Mouse (Mus musculus) effector memory CD4-positive, alpha-beta T cell, adult 7 months (primary cell): ENCODE data around the gene Prelid1. TPM values are rescaled to one million over a fixed set of nuclear protein-coding genes. Genes with fewer than 3 reads are reported as not detected.

Experiments
- polyA plus RNA-seq: library from polyadenylated mRNA; unstranded; fragments of 100-300 nt; shearing (Covaris generic); gene quantifications from one replicate; pipeline ENCODE4 v1.2.1, GENCODE M21; 2017

Prelid1 gene
- 261 TPM for polyA plus RNA-seq

GRCm38 (mm10) chr13:55319931-55320533, at the start of gene Prelid1:
Gene Prelid1, plus strand, starts transcription at chr13:55320500.

GRCm38 (mm10) chr13:55321434-55322129, 1.3 kb downstream of the Prelid1 start, which contains the start of gene Rab24:
Gene Rab24, minus strand, starts transcription at chr13:55321946.

DNA sequence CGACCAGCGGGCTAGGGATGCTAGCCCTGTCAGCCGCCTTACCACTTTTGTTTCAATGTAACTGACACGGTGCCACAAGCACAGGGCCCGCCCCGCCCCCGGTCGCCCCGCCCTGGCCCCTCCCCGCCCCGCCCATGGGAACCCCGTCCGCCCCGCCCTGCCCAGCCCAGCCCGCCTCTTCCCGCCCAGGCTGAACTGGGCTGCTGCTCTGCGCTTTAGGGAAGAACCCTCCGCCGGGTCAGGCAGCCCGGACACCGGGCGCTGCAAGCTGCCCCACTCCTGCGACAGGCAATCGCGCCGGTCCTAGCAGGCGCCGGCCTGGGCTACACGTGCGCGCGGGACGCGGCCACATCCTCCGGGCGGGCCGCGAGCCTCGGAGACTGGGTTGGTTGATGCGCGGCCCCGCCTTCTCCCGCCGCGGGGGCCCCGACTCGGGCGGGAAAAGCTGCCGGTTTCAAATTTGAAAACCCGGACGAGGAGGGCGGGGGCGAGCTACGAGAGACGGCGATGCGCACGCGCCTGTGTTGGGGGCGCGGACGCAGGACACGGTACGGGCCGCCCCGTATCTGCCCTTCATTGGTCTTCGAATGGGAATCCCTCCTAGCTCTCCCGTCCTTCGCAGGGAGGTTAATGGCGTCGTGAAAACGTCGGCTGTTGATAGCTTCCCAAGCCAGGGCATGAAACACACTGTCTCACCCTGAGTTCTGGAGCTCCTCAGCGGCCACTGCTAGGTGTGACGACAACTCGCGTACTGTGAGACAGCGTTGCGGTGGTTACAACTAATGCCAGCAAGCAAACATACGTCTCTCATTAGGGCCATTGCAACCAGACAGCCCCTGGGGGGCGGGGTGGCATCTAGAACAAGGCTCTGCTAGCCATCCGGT, 9.6 kb downstream of the Prelid1 start, which contains the start of gene Mxd3:
Gene Mxd3 (minus strand): TSS at position 141 of the 884 bp plus-strand sequence.

GRCm38 (mm10) chr13:55362453-55363060, 42.3 kb downstream of the Prelid1 start, which contains the start of gene Lman2:
Gene Lman2, minus strand, starts transcription at chr13:55362783.

GRCm38 (mm10) chr13:55369531-55370114, 49.3 kb downstream of the Prelid1 start, which contains the start of gene Rgs14:
Gene Rgs14, plus strand, starts transcription at chr13:55369732.

Other genes with a start within 250 kb of the Prelid1 start
- 76.8 TPM for gene Uimc1, start 220.2 kb upstream of the Prelid1 start, polyA plus RNA-seq
- gene Zfp346, start 215.2 kb upstream of the Prelid1 start, polyA plus RNA-seq, result 16.9 TPM
- gene Gm17617, start 187.0 kb upstream of the Prelid1 start, polyA plus RNA-seq, result not detected
- not detected for gene Fgfr4, start 167.9 kb upstream of the Prelid1 start, polyA plus RNA-seq
- 54.5 TPM for gene Nsd1, start 110.7 kb upstream of the Prelid1 start, polyA plus RNA-seq
- 90.2 TPM for gene Rab24, start 1.4 kb downstream of the Prelid1 start, polyA plus RNA-seq
- not detected for gene Mxd3, start 9.3 kb downstream of the Prelid1 start, polyA plus RNA-seq
- 148 TPM for gene Lman2, start 42.3 kb downstream of the Prelid1 start, polyA plus RNA-seq
- gene Rgs14, start 49.2 kb downstream of the Prelid1 start, polyA plus RNA-seq, result 66.5 TPM
- 0.28 TPM for gene Slc34a1, start 77.7 kb downstream of the Prelid1 start, polyA plus RNA-seq
- gene Pfn3, start 94.7 kb downstream of the Prelid1 start, polyA plus RNA-seq, result 0.82 TPM
- gene F12, start 106.3 kb downstream of the Prelid1 start, polyA plus RNA-seq, result not detected
- 345 TPM for gene Grk6, start 124.6 kb downstream of the Prelid1 start, polyA plus RNA-seq
- 8.0 TPM for gene Prr7, start 143.8 kb downstream of the Prelid1 start, polyA plus RNA-seq
- gene Dbn1, start 167.6 kb downstream of the Prelid1 start, polyA plus RNA-seq, result not detected
- gene Pdlim7, start 193.2 kb downstream of the Prelid1 start, polyA plus RNA-seq, result 8.9 TPM
- gene Dok3, start 208.8 kb downstream of the Prelid1 start, polyA plus RNA-seq, result not detected
- gene Ddx41, start 216.2 kb downstream of the Prelid1 start, polyA plus RNA-seq, result 68.7 TPM